Mouse (Mus musculus): ENCODE results near the gene Rpsa. TPM values are rescaled to one million over a fixed set of nuclear protein-coding genes. Genes with fewer than 3 reads are reported as not detected.

The Rpsa gene
- polyA plus RNA-seq, 1 experiment from 2014 or later = 2,066 TPM

DNA sequence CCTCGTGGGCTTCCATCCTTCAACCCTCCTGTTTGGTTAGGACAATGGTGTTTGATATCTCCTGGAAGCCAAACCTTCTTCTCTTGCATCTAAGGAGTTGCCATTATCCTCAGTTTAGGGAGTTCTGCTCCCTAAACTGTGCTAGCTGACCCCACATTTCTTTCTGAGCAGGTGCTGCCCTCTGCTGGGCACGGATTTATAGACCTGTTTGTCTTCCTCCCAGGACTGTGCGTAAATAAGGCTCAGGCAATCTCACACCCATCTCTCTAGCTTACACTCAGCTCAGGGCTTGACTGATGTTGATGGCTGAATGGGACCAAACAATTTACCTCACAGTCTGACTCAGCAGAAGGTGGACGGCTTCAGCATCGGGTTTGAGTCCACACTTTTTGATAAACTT is 43.8 kb downstream of the Rpsa start:
- ATAC-seq (ENCODE audit: low FRiP score, low TSS enrichment) = no peak
- H3K4me3 ChIP-seq (ENCODE audit: low read length) = no peak overlapping the region
- H3K27ac ChIP-seq (ENCODE audit: low read depth, low read length) = no peak overlapping the region
- no peak overlapping the region for H3K9ac ChIP-seq (ENCODE audit: low read depth, low read length)
- no peak overlapping the region for H3K4me2 ChIP-seq (replicated peaks; ENCODE audit: low read depth, low read length)
- H3K27me3 ChIP-seq (ENCODE audit: control insufficient read depth, insufficient read depth, low read length) = no peaks in the 10 kb centered on the region
- H3K9me3 ChIP-seq (ENCODE audit: control insufficient read depth, low read length) = peaks cover 4% of the 10 kb centered on the region; the same call in 1 of the 2 replicates
- WGBS = 44% methylated on average over 5 of the region's 5 CpGs
- H3K36me3 ChIP-seq (ENCODE audit: control insufficient read depth, insufficient read depth, low read length) = no peaks in the 10 kb centered on the region
- H3K4me1 ChIP-seq (ENCODE audit: control insufficient read depth, insufficient read depth, low read length) = no peaks in the 10 kb centered on the region

DNA sequence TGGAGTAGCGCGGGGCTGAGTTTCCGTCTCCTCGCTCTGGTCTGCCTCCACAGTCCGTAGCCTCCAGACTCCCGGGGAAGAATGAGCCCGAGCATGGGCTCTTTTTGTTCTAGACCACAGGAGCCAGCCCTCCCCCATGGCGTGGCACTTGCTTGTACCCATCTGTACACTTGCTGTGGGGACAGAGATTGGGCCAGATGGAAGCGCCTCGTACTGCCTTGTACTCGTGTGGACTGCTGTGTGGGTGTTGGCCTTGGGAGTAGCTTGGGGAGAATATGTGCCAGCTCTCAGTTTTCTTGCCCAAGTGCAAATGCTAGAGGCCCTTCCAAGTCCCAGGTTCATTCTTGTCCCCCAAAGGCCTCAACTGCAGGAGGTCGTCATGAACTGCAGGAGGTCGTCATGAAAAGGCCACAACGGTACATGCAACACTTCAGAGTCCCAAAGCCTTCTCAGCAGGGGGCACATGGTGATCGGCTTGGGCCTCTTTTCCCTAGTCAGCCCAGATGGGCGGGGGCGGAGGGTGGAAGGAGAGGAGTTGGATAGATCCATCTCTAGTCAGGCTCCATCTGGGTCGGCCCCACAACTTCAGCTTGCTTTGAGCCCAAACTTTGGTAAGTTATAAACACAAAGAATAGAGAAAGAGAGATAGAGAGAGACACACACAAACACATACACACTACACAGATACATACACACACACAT is 47.1 kb downstream of the Rpsa start:
- Histone ChIP-seq H3K9ac (ENCODE audit: low read depth, low read length) (no peak overlapping the region), H3K4me2 (replicated peaks; ENCODE audit: low read depth, low read length) (no peak overlapping the region), H3K36me3 (ENCODE audit: control insufficient read depth, insufficient read depth, low read length) (no peaks in the 10 kb centered on the region), H3K27me3 (ENCODE audit: control insufficient read depth, insufficient read depth, low read length) (no peaks in the 10 kb centered on the region), H3K9me3 (ENCODE audit: control insufficient read depth, low read length) (peaks cover 4% of the 10 kb centered on the region; the same call in 1 of the 2 replicates), H3K4me1 (ENCODE audit: control insufficient read depth, insufficient read depth, low read length) (no peaks in the 10 kb centered on the region), H3K4me3 (ENCODE audit: low read length) (no peak overlapping the region), H3K27ac (ENCODE audit: low read depth, low read length) (no peak overlapping the region)
- ATAC-seq (ENCODE audit: low FRiP score, low TSS enrichment) = no peak
- 86% methylated on average over 18 of the region's 18 CpGs for WGBS

DNA sequence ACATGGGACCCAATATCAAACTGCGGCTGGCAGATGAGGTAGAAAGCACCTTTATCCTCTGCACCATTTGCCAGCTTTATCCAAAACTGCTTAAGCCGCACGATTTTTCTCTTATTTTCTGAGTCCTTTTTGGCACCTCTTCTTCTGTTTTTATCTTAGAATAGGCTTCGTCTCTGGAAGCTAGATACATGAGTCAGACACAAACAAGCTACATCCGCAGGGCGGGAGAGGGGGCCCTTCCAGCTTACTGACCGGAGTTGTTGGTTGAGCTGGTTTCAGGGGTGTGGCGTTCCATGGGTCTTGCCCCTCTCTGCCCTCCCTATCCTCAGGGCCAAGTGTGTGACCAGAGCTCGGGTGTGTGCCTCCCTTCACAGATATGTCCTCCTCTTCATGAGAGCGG is 51.3 kb downstream of the Rpsa start:
- Histone ChIP-seq H3K9ac (ENCODE audit: low read depth, low read length) (no peak overlapping the region), H3K4me1 (ENCODE audit: control insufficient read depth, insufficient read depth, low read length) (no peaks in the 10 kb centered on the region), H3K36me3 (ENCODE audit: control insufficient read depth, insufficient read depth, low read length) (no peaks in the 10 kb centered on the region), H3K4me2 (replicated peaks; ENCODE audit: low read depth, low read length) (no peak overlapping the region), H3K27me3 (ENCODE audit: control insufficient read depth, insufficient read depth, low read length) (no peaks in the 10 kb centered on the region), H3K4me3 (ENCODE audit: low read length) (no peak overlapping the region), H3K27ac (ENCODE audit: low read depth, low read length) (no peak overlapping the region), H3K9me3 (ENCODE audit: control insufficient read depth, low read length) (no peaks in the 10 kb centered on the region)
- WGBS = 87% methylated on average over 10 of the region's 10 CpGs
- no peak for ATAC-seq (ENCODE audit: low FRiP score, low TSS enrichment)

Other genes starting within 250 kb of the Rpsa start
- 41.8 and 58.4 TPM in 2 replicates for gene Wdr48, start 232.8 kb upstream of the Rpsa start, polyA plus RNA-seq (2014; fragmentation: Nextera tagmentation; extraction: Ambion mirVana)
- 17.8 and 22.1 TPM in 2 replicates for gene Gorasp1, start 190.1 kb upstream of the Rpsa start, polyA plus RNA-seq (2014; fragmentation: Nextera tagmentation; extraction: Ambion mirVana)
- gene Ttc21a, start 190.1 kb upstream of the Rpsa start, polyA plus RNA-seq (2014; fragmentation: Nextera tagmentation; extraction: Ambion mirVana) = 0.06 and 0.19 TPM in 2 replicates
- 1.9 and 3.9 TPM in 2 replicates for gene Csrnp1, start 143.0 kb upstream of the Rpsa start, polyA plus RNA-seq (2014; fragmentation: Nextera tagmentation; extraction: Ambion mirVana)
- gene Xirp1, start 104.1 kb upstream of the Rpsa start, polyA plus RNA-seq (2014; fragmentation: Nextera tagmentation; extraction: Ambion mirVana) = not detected in 2 replicates
- 3.0 and 7.4 TPM in 2 replicates for gene Cx3cr1, start 57.8 kb upstream of the Rpsa start, polyA plus RNA-seq (2014; fragmentation: Nextera tagmentation; extraction: Ambion mirVana)
- not detected in 2 replicates for gene Ccr8, start 35.6 kb upstream of the Rpsa start, polyA plus RNA-seq (2014; fragmentation: Nextera tagmentation; extraction: Ambion mirVana)
- 26.2 and 30.3 TPM in 2 replicates for gene Slc25a38, start 17.3 kb upstream of the Rpsa start, polyA plus RNA-seq (2014; fragmentation: Nextera tagmentation; extraction: Ambion mirVana)
- gene Mobp, start 22.0 kb downstream of the Rpsa start, polyA plus RNA-seq (2014; fragmentation: Nextera tagmentation; extraction: Ambion mirVana) = not detected in 2 replicates
- gene Myrip, start 173.8 kb downstream of the Rpsa start, polyA plus RNA-seq (2014; fragmentation: Nextera tagmentation; extraction: Ambion mirVana) = 0.11 and 0.26 TPM in 2 replicates